Mouse (Mus musculus): ENCODE data around the gene Iqcn.

- no peak for TF ChIP-seq RAD21 (IDR thresholded peaks at IDR 0.05; ENCODE audit: low read depth, low read length)
- no peak for TF ChIP-seq MAFK (IDR thresholded peaks at IDR 0.05; ENCODE audit: borderline replicate concordance, low read depth, low read length)
- TF ChIP-seq EP300 (IDR thresholded peaks at IDR 0.05; ENCODE audit: low read depth in 1 of 2, low read length in 2 of 2) = no peak
- TF ChIP-seq NELFE (IDR thresholded peaks at IDR 0.05; ENCODE audit: low read depth, low read length) = no peak
- no peak for TF ChIP-seq ZC3H11A (IDR thresholded peaks at IDR 0.05; ENCODE audit: low read depth, low read length)
- no peak for TF ChIP-seq POLR2A (IDR thresholded peaks at IDR 0.05; ENCODE audit: control insufficient read depth in 1 of 2, insufficient read depth in 1 of 2, low read depth in 1 of 2, low read length in 2 of 2, poor library complexity in 1 of 2)
- no peak for TF ChIP-seq ZNF384 (IDR thresholded peaks at IDR 0.05; ENCODE audit: low read depth, low read length)
- TF ChIP-seq CTCF (IDR thresholded peaks at IDR 0.05 in 2 of 3, conservative IDR thresholded peaks at IDR 0.05 in 1 of 3; ENCODE audit: control insufficient read depth in 1 of 3, insufficient read depth in 1 of 3, low read depth in 2 of 3, low read length in 3 of 3, poor library complexity in 1 of 3, severe bottlenecking in 1 of 3) = no peak
- no peak for TF ChIP-seq ETS1 (IDR thresholded peaks at IDR 0.05; ENCODE audit: low read depth, low read length)
- TF ChIP-seq USF1 (IDR thresholded peaks at IDR 0.05; ENCODE audit: low read depth, low read length) = no peak
These were observed 12.0 kb upstream of the Iqcn start for GRCm38 (mm10) chr8:70691230-70691629.
